Mouse (Mus musculus) testis, postnatal 10 days (tissue): ENCODE measurements around the gene Acap3.

Experiments
- DNase-seq: peaks from one replicate; pipeline ENCODE4 v3.0.0; 2021; ENCODE audit warnings: low spot score

Gene Acap3

DNA sequence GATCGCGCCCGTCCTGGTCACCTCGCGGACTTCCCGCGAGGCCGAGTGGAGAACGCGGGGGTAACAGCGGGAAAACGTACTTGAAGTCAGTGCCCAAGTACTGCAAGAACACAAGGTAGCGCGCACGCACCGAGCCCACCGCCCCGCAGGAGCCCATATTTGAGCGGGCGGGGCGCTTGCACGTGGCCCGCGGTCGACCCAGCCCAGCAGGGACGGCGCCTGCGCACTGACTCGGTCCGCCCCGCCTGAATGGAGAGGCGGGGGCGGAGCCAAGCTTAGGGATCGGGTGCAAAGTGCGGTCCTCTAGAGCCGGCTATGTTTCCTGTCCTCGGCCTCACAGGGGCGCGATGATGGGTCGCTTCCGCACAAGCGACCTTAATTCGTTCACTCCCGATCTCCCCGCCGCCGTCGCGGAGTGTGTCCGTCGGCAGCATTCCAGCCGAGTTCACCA, at the start of gene Acap3, which contains the start of gene Pusl1:
TSS of gene Acap3 (plus strand) at position 272 of the 451 bp plus-strand sequence.
TSS of gene Pusl1 (minus strand) at position 231 of the 451 bp plus-strand sequence.
- DNase-seq = peak; percentile 99

DNA sequence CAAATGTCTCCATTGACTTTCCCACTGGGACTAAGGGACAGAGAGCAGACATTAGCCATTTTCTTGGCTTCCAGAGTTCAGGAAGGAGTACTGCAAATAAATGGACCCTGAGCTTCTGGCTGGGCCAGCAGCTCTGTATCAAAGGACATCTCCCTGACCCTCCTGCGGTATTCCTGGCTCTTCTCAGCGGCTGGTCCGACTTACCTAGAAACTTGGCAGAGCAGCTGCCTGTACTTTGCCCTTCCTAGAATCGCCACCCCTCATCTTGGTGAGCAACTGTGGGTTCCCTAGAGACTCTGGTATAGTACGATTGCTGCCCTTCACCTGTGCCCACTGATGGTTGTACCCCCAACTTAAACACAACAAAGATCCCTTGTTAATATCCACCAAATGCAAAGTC, 48.4 kb upstream of the Acap3 start:
- DNase-seq = no peak

DNA sequence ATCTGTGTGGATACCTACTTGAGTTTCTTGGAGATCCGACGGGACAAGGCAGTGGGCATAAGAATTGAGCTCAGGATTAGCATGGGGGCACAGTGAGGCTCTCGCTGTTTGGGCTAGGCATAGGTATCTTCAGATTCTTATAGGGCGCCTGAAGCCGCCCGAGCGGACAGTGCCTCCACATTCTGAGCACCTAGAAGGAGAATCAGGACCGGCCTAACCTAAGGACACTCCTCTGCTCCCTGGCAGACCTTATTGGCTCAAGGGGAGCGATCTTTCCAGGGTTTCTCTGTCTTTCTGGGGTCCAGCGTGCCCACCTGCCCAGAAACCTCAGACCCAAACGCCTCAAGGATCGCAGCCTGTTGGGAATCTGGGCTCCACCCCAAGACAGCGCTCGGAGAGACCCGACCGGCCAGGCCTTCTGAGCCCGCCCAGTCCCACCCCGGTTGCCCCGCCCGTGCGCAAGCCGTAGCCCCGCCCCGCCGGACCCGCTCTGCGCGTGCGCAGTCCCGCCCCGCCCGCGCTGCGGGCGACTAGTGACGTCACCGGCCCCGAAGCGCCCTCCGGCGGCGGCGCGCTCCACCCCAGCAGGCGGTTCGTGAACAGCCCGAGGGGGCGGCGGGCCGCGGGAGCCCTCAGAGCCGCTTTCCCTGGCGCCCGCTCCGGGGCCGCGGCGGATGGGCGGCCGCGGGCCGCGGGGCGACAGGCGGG, 44.6 kb upstream of the Acap3 start, which contains the start of gene Dvl1:
TSS of gene Dvl1 (plus strand) at position 532 of the 708 bp plus-strand sequence.
- peak; percentile 99 for DNase-seq

DNA sequence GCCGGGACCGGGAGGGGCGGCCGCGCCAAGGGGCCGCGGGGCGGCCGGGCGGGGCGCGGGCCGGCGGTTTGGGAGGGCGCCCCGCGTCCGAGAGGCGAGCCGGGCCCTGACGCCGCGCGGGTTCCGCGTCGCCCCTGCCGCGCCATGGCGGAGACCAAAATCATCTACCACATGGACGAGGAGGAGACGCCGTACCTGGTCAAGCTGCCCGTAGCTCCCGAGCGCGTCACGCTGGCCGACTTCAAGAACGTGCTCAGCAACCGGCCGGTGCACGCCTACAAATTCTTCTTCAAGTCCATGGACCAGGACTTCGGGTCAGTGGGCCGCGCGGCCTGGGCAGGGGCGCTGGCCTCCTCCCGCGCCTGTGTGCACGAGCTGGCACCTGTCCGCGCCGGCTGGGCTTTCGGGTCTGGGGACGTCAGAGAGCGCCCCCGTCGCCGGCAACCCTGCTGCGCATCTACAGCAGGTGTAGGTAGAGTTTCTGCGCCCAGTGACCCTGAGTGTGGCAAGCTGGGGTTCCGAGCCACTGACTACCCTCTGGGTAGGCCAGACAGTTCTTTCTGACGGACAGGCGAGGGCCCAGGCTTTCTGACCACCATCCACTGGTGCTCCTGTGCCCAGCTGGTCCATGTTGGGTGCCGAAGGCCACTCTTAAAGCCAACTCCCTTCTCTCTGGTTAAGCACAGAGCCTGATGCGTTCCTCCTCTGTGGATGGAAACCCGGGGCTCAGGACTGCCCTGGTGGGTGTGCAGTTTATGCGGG, 43.9 kb upstream of the Acap3 start:
- peak; percentile 63 for DNase-seq

DNA sequence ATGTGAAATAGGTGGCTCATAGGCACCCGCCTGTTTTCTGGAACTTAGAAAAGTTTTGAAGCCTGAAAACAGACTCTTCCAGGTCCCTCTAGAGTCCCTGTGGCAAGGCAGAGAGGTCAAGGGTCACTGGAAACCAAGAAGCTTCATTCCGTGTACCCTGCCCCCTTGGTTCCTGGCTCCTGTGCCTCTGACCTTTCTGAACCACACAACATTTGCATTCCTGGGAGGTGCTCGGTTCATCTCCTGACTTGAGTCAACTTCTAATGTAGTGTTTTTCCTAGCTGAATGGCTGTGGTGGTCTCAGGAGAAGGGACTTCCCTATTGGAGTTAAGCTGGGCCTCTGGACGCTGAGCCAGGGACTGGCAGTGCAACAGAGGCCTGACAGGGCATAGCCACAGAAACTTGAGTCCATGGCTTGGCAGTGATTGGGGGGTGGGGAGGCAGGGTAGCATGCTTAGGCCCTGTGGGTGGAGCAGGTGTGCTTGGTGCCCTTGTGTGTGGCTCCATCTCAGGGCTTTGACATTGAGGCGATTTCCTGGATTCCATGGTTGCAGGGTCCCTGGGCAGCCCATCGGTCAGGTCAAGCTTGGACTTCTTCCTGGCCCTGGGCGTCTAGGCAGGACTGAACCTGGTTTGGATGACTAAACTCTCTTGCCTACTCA, 43.1 kb upstream of the Acap3 start:
- DNase-seq = no peak

DNA sequence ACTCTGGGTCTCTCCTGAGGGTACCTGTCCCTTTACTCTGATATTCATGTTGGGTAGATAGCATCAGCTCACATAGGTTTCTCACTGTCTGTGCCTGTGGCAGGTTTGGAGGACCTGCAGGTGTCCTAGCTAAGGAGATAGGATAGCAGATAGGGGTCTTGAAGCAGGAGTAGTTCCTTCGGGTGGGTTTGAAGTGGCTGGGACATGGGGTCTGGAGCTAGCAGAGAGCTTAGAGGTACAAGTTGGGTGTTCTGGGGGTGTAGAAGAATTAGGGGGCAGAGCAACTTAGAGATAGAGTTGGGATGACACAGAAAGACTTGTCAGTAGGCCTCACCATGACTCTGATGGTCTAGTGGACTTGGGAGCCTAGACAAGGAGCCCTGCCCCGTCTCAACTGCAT, 42.2 kb upstream of the Acap3 start:
- DNase-seq = no peak

DNA sequence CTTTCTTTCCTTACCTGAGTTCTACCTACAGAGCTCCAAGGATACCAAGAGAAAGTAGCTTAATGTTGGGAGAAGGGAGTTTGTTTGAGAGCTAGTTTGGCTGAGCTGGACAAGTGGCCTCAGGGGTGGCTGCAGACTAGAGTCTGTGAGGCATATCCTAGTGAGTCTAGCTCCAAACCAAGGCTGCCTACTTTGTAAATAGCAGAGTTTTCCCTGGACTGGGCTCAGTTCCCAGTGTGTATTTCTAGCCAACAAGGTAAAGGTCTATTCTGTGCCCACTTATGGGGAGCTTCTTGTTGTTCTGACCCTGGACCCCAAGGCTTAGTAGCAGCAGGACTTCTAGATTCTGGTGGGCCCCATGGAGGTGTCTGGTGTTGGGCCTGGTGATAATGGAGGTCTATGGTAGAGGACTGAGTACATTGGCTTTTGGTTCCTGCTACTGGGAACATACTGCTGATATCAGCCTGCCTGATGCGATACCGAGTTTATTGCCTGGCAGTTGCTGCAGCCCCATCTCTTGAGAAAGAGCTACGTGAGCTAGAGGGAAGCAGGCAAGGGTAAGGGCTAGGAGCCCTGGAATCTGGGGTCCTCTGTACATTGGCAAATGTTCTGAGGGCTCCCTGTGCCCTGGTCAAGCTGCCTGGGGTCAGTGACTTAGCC, 41.7 kb upstream of the Acap3 start:
- DNase-seq = no peak

DNA sequence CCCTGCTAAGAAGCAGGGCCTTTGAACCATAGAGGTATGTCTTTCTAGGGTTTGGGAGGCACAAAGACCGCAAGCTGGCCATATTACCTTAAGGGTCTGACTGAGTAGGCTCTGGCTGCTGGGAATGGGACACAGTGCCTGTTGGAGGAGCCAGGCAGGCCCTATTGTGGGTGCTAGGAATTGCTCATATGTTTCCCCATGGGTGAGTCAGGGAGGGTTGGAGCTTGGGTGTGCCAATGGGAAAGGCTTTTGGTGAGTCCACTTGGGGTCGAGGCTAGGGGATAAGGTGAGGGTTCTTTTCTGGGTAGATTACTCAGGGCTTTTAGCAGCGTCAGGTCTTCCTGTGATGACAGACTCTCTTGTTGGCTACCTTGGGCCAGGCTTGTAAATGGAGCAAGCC, 40.3 kb upstream of the Acap3 start:
- DNase-seq = no peak

DNA sequence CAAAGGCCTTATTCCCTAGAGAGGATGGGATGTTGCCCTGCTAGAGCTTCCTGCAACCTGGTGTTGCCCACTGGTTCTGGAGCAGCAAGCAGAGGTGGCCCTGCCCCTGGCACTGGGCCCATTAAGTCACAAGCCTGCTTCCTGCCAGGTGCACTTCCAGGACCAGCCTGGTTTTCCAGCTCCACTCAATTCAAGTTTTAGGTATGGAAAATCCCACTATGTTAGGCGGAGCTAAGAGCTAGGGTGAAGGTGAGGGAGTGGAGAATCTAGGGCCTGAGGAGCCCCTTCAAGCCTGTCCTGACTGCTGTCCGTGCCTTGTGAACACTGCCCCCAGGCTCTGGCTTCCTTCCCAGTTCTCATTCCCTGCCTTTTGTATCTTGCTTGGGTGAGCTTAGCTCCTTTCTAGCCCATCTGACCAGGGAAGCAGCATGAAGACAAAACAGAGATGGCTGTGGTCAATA, 39.6 kb upstream of the Acap3 start:
- DNase-seq = no peak

DNA sequence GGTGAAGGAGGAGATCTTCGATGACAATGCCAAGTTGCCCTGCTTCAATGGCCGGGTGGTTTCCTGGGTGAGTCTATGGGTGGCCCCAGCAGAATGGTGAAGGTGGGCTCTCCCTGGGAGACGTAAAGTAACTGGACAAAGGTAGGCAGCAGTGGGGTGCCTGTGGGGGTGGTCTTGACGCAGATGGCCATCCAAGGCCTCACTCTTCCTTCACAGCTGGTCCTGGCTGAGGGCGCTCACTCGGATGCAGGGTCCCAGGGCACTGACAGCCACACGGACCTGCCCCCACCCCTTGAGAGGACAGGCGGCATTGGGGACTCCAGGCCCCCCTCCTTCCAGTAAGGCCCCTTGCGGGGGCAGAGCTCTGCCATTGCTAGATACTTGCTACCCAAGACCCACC, 38.2 kb upstream of the Acap3 start:
- no peak for DNase-seq

DNA sequence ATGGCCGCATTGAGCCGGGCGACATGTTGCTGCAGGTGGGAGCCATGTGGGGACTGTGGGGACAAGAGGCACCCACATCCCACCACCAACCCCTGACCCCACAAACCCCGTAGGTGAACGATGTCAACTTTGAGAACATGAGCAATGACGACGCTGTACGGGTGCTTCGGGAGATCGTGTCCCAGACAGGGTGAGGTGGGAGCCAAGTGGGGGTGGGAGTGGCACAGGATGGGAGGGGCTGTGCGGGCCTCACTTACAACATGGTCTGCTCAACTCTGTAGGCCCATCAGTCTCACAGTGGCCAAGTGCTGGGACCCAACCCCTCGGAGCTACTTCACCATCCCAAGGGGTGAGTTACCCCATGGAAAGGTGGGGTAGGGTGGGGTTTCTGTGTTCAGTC, 36.6 kb upstream of the Acap3 start:
- no peak for DNase-seq

DNA sequence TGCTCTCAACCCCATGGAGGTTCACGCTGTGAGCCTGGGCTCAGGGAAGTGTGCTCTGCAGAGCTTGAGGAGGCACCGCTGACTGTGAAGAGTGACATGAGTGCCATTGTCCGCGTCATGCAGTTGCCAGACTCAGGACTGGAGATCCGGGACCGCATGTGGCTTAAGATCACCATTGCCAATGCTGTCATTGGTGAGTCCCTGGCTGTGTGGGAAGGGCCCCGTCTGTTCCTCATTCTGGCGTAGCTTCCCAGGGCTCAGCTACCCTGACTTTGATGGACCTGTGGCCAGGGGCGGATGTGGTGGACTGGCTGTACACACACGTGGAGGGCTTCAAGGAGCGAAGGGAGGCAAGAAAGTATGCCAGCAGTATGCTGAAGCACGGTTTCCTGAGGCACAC, 35.6 kb upstream of the Acap3 start:
- no peak for DNase-seq

DNA sequence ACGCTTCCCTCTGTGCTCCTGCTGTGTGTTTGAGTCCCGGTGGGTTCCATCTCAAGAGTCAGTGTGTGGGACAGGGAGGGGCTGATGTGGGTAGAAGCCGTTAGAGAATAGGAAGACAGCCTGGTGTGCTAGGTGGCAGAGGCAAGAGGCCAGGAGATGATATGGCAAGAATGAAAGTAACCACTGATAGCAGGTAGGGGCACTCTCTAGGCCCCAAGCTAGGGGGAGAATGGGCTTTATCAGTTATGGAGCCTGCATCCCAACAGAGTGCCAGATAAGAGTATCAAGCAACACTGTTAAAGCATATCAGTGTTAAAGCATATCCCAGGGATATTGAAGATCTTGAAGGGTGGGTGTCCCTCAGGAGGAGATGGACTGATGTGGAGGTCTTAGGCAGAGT, 34.7 kb upstream of the Acap3 start:
- DNase-seq = no peak

DNA sequence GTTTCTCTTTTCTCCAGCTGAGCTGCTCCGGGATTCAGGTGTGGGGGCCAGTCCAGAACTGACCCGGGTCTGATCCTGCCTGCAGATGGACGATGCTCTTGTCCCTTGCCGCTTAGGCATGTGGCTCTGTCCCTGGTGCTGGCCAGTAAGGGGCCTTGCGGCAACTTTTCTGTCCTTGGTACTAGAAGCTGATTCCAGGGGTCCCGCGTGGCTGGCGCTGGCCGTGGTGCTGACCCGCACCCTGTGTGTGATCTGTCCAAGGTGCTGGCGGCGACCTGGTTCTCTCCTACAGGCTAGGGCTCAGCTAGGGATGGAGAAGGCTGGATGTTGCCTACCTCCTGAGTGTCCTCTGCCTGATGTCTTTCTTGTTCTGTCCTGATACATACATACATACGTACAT, 32.3 kb upstream of the Acap3 start:
- DNase-seq = peak; percentile 90

DNA sequence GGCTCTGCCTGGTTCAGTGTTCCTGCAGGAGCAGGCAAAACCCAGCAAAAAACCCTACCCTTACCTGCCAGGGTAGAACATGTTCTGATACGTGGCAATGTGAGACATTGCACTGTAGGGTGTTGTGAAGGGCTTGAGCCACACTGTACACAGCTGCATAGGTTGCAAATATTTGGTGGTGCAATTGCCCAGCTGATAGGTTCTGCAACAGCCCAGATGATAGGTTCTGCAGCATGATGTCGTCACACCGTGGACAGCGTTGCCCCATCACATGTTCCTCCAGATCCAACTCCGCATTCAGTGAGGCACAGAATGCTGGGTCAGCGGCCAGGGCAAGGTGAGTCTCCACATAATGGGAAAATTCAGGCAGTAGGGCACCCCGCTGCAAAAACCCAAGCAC, 29.8 kb upstream of the Acap3 start:
- DNase-seq = no peak

DNA sequence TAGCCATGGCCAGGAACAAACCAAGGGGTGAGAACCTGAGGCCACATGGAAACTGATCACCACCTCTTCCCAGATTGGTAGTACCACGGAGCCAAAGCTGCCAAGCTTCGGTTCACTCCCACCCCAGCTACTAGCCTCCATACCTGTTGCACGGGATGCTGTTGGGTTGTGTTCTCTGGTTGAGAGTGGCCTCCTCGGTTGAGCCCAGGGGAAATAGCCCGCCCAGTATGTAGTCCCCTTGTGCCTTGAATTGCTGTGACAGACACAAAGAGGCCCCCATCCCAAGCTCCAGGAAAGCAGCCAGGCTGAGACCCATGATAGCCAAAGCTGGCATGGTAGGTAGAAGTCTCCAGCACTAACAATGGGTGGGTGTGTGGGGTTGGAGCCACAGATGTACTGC, 28.6 kb upstream of the Acap3 start, which contains the start of gene Tas1r3:
TSS of gene Tas1r3 (minus strand) at position 362 of the 400 bp plus-strand sequence.
- no peak for DNase-seq

DNA sequence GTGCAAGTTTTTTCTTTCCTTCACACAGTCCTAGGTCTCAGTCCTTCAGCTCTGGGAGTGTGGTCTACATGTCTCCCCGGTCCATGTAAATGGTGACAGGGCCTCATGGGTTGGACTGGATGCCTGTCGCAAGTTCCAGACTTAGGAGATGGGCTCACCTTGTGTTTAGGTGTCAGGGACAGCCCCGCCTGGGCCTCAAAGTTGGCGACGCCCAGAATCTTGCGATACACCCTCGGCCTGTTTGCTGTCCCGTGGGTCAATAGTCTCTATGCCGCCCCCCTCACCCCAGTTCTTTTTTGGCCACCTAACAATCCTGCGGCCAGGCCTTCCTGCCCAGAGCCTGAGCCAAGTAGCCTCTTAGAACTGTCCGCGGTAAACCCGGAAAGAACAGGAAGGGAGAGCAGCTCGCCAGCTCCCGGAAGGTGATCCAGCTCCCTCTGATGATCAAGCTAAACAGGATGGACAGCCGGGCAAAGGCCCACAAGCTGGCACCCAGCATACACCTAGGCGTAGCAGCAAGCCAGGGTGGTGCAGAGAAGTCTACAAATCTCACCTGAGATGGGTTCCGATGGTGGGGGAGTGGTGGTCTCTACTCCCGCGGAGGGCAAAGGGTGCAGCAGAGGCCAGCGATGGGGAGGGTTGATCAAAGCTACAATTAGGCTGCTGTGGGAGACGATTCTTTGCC, 22.9 kb upstream of the Acap3 start:
- DNase-seq = no peak

DNA sequence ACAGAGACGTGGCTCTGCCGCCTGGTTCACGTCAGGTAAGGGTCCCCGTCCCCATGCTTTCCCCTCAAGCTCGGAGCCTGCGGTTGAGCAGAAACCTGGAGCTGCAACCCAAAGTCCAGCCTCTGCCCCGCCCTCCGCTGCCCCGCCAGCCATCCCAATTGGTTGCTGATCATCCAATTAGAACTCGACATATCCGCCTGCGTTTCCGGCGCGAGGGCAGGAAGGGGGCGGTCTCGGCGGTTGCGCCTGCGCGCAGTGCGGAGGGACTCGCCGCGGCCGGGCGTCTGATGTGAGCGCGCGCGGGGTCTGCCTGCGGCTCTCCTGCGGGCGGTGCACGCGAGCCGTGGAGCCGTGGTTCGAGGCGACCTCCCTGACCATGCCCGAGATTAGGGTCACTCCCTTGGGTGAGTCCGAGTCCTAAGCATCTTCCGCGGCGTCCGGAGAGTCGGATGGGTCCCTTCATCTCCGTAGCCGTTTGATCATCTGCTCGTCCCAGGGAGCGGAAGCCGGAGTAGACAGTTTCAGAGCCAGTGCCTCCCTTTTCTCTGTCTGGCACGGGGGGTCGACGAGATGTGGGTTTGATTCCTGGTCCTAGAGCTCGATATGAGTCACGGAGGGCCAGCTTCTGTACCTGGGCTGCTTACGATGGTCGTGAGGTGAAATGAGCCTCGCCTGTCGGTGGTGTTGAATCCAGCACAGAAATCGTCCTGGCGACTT, 22.1 kb upstream of the Acap3 start, which contains the start of the genes Cptp and Ints11:
TSS of gene Cptp (minus strand) at position 124 of the 717 bp plus-strand sequence.
TSS of gene Ints11 (plus strand) at position 230 of the 717 bp plus-strand sequence.
- peak; percentile 98 for DNase-seq

DNA sequence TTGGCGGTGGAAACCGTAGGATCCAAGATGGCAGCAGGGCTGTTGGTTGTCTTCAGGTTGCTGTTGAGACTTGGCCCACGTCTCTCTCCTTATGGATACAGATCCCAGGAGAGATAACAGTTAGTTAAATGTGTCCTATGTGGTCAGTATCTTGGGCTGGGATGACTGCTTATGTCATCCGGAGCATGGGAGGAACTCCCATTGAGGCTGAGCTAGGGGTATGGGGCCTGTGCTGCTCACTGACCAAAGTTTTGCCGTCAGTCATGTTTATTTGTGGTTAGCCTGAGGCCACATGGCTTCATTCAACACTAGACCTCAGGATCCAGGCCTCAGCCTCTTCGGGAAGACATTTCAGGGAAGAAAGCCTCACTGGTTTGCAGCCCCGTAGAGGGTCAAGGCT, 20.2 kb upstream of the Acap3 start:
- no peak for DNase-seq

DNA sequence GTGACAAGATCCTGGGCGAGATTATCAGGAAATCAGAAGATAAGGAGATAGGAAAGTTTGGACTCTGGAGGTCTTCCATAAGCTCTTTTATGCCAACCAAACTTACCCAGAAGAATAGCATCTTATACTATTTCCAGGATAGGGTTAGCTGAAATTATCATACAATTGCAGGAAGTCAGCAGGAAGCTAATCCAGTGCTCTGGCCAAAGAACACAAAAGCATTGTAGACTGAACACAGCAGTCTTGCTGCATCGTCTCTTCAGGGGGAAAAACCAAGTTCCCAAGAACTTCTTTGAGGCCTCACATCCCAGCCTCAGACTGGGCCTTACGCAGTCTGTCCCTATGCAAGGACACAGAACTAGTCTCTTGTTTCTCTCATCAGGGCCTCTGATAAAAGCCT, 8.0 kb upstream of the Acap3 start:
- DNase-seq = no peak

DNA sequence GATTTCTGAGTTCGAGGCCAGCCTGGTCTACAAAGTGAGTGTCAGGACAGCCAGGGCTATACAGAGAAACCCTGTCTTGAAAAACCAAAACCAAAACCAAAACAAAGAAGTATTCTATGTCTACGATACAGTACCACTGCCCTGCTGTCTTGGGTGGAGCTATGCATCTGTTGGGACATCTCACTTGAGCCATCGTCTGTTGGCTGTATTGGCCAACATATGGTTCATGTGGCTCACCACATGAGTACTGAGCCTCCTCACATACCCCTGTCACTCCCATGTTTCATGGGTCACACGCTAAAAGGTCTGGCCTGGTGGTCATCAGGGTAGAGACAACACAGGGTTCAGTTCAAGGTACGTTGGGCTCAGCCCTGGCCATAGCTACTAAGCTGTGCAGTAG, 5.3 kb upstream of the Acap3 start:
- no peak for DNase-seq
